Mouse (Mus musculus): ENCODE measurements at regions not wholly inside any gene's neighbourhood (a gene's known extent, or its start where the extent isn't known, plus 50 kb on each side); places are given as distances from the start of the nearest gene placed in this dataset.

- TF ChIP-seq CTCF (IDR thresholded peaks at IDR 0.05; ENCODE audit: low read depth) (no peak), EP300 (IDR thresholded peaks at IDR 0.05; ENCODE audit: low read depth) (no peak)
Observed at GRCm38 (mm10) chr5:18457771-18458170, 97.6 kb upstream of the Gnai1 start.

All from liver, postnatal 0 days (tissue).